In the genomic region with DNA sequence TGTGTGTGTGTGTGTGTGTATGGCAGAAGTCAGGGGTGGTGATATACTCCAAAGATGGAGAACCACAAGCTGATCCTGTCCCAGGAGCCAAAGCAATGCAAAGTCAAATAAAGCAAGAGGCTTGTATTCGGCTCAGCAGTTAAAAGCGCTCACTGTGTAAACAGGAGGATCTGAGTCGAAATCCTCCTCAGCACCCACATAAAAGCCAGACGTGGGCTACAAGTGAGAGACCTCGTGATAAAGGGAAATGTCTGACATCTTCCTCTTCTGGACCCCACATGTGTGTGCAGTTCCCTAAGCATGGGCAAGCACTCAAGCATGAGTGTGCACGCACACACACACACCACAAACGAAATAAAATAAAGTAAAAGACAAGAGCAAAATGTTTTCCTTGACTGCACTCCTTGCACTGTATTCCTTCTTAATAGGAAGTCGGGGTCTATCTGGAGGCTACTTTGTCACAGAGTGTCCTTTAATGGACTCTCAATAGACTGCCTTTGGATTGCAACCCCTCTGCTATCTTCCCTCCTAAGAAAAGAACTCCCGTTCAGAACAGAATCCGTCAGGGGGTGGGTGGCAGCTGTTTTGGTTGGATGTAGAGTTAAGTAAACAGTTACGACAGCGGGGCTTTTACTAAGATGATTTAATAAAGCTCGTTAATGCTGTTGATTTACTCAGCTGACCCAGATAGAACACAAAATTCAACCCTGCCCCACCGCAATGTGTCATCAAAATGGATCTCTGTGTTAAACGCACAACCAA, we compare ENCODE assay signal across 14 mouse cellular contexts. TPM values are rescaled to one million over a fixed set of nuclear protein-coding genes. Genes with fewer than 3 reads are reported as not detected.
DNase-seq lines count a peak whose midpoint lies in the region; ATAC-seq and TF ChIP-seq lines count a peak whose summit lies in the region.
"Had no signal": no experiment of that assay in that cellular context is flagged by ENCODE, and none has a peak within 500 bp of the region (broad histone marks: within the 10 kb centered on the region; RNA-seq: fewer than 3 reads in every experiment).

No protein-coding gene starts in this region.

- peaks cover 5% of the 10 kb centered on the region for H3K4me1 ChIP-seq in lung, embryonic 15.5 days
- H3K4me1 ChIP-seq in kidney, postnatal 0 days (replicated peaks; ENCODE audit: insufficient read depth, low read length), result no peaks in the 10 kb centered on the region
- no peaks in the 10 kb centered on the region for H3K4me1 ChIP-seq in liver, embryonic 12.5 days
- peaks cover 10% of the 10 kb centered on the region for H3K4me1 ChIP-seq in stomach, embryonic 16.5 days (ENCODE audit: control insufficient read depth, insufficient read depth, low read length)
- H3K4me1 ChIP-seq: forebrain, embryonic 10.5 days; midbrain, embryonic 12.5 days had no signal

- no peak for TF ChIP-seq CTCF in kidney, postnatal 0 days (IDR thresholded peaks at IDR 0.05; ENCODE audit: low read depth)

- 24% methylated on average over 15 of the region's 15 CpGs for WGBS in lung, embryonic 15.5 days
- WGBS in kidney, postnatal 0 days, result 44% methylated on average over 15 of the region's 15 CpGs
- WGBS in liver, embryonic 12.5 days (ENCODE audit: insufficient replicate concordance), result 64% methylated on average over 15 of the region's 15 CpGs
- WGBS in stomach, embryonic 16.5 days, result 19% methylated on average over 15 of the region's 15 CpGs

- no peak for DNase-seq in lung, postnatal 25 days (ENCODE audit: low spot score)
- DNase-seq in kidney, postnatal 0 days (ENCODE audit: low spot score), result peak; percentile 79
- DNase-seq in thymus, adult 18-20 months, result no peak
- no peak for DNase-seq in adrenal gland, postnatal 36 days
- DNase-seq: heart, adult 18-20 months; lung, postnatal 10 days; right cerebral cortex, postnatal 4 days had no signal

- H3K27ac ChIP-seq in lung, embryonic 15.5 days, result no peak overlapping the region
- H3K27ac ChIP-seq in kidney, postnatal 0 days, result no peak overlapping the region
- H3K27ac ChIP-seq in liver, embryonic 12.5 days, result no peak overlapping the region
- H3K27ac ChIP-seq in stomach, embryonic 16.5 days (ENCODE audit: low read length), result peak overlapping the region; percentile 83
- H3K27ac ChIP-seq: embryonic facial prominence, embryonic 13.5 days; forebrain, embryonic 10.5 days; midbrain, embryonic 12.5 days had no signal

- no peak overlapping the region for H3K9ac ChIP-seq in lung, embryonic 15.5 days
- H3K9ac ChIP-seq in kidney, postnatal 0 days (ENCODE audit: low read depth, low read length), result no peak overlapping the region
- no peak overlapping the region for H3K9ac ChIP-seq in liver, embryonic 12.5 days
- peak overlapping the region; percentile 21; the same call in 1 of the 2 replicates for H3K9ac ChIP-seq in stomach, embryonic 16.5 days (ENCODE audit: low read length)
- H3K9ac ChIP-seq: embryonic facial prominence, embryonic 13.5 days; midbrain, embryonic 12.5 days had no signal

- H3K27me3 ChIP-seq in lung, embryonic 15.5 days, result no peaks in the 10 kb centered on the region
- no peaks in the 10 kb centered on the region for H3K27me3 ChIP-seq in kidney, postnatal 0 days (ENCODE audit: insufficient read depth, low read length)
- no peaks in the 10 kb centered on the region for H3K27me3 ChIP-seq in liver, embryonic 12.5 days (replicated peaks)
- H3K27me3 ChIP-seq in stomach, embryonic 16.5 days (ENCODE audit: control insufficient read depth, insufficient read depth, low read length), result no peaks in the 10 kb centered on the region
- H3K27me3 ChIP-seq: embryonic facial prominence, embryonic 13.5 days; midbrain, embryonic 12.5 days had no signal

- H3K36me3 ChIP-seq in lung, embryonic 15.5 days, result no peaks in the 10 kb centered on the region
- no peaks in the 10 kb centered on the region for H3K36me3 ChIP-seq in kidney, postnatal 0 days (ENCODE audit: insufficient read depth, low read length)
- H3K36me3 ChIP-seq in liver, embryonic 12.5 days, result no peaks in the 10 kb centered on the region
- no peaks in the 10 kb centered on the region for H3K36me3 ChIP-seq in stomach, embryonic 16.5 days (ENCODE audit: control insufficient read depth, insufficient read depth, low read length)
- H3K36me3 ChIP-seq: embryonic facial prominence, embryonic 13.5 days; forebrain, embryonic 10.5 days; midbrain, embryonic 12.5 days had no signal

- no peaks in the 10 kb centered on the region for H3K9me3 ChIP-seq in lung, embryonic 15.5 days
- H3K9me3 ChIP-seq in kidney, postnatal 0 days (replicated peaks; ENCODE audit: low read length), result no peaks in the 10 kb centered on the region
- 0 out of 2 replicates have a peak, but pooled peaks cover 5% of the 10 kb centered on the region for H3K9me3 ChIP-seq in liver, embryonic 12.5 days (replicated peaks)
- H3K9me3 ChIP-seq in stomach, embryonic 16.5 days (replicated peaks; ENCODE audit: control insufficient read depth, low read length), result no peaks in the 10 kb centered on the region
- H3K9me3 ChIP-seq: embryonic facial prominence, embryonic 13.5 days; forebrain, embryonic 10.5 days had no signal

- peak; percentile 31; the same call in 1 of the 2 replicates for ATAC-seq in lung, embryonic 15.5 days (ENCODE audit: borderline replicate concordance, extremely low read depth, low FRiP score, low TSS enrichment)
- ATAC-seq in kidney, postnatal 0 days (replicated peaks; ENCODE audit: low FRiP score, low read depth), result no peak; the same call in 1 of the 2 replicates
- ATAC-seq in liver, embryonic 12.5 days, result no peak
- ATAC-seq in stomach, embryonic 16.5 days (ENCODE audit: insufficient read depth, low FRiP score), result peak; percentile 76
- ATAC-seq: activated CD4-positive, CD25-positive, alpha-beta regulatory T cell, adult 4 months had no signal

- H3K4me3 ChIP-seq in lung, embryonic 15.5 days, result no peak overlapping the region
- no peak overlapping the region for H3K4me3 ChIP-seq in kidney, postnatal 0 days (replicated peaks; ENCODE audit: low read depth, low read length)
- H3K4me3 ChIP-seq in liver, embryonic 12.5 days, result no peak overlapping the region
- H3K4me3 ChIP-seq in stomach, embryonic 16.5 days (replicated peaks; ENCODE audit: low read length), result no peak overlapping the region
- H3K4me3 ChIP-seq: embryonic facial prominence, embryonic 13.5 days; forebrain, embryonic 10.5 days; midbrain, embryonic 12.5 days had no signal

- no peak overlapping the region for H3K4me2 ChIP-seq in lung, embryonic 15.5 days
- H3K4me2 ChIP-seq in kidney, postnatal 0 days (ENCODE audit: low read length), result no peak overlapping the region
- H3K4me2 ChIP-seq in liver, embryonic 12.5 days, result peak overlapping the region; percentile 12; the same call in 1 of the 2 replicates
- peak overlapping the region; percentile 37 for H3K4me2 ChIP-seq in stomach, embryonic 16.5 days (ENCODE audit: low read depth, low read length)
- H3K4me2 ChIP-seq: embryonic facial prominence, embryonic 13.5 days; midbrain, embryonic 12.5 days had no signal

RNA-seq across cellular contexts. Expression of a gene that starts 18.7 kb away (rescaled TPM):
- polyA plus RNA-seq in lung, embryonic 15.5 days (2015; fragmentation: Nextera tagmentation; extraction: Ambion mirVana), result 130 and 141 TPM in 2 replicates
- polyA plus RNA-seq in kidney, postnatal 0 days (2015; fragmentation: Nextera tagmentation; extraction: Ambion mirVana), result 119 and 122 TPM in 2 replicates
- 19.3 and 20.2 TPM in 2 replicates for polyA plus RNA-seq in liver, embryonic 12.5 days (2016; fragmentation: Nextera tagmentation; extraction: Ambion mirVana)
- polyA plus RNA-seq in stomach, embryonic 16.5 days (2015; fragmentation: Nextera tagmentation; extraction: Ambion mirVana), result 131 and 136 TPM in 2 replicates
- 100 to 1,000 TPM; 216 to 226 TPM for total RNA-seq in adrenal gland, postnatal 36 days (2021)

Comparison
In these comparisons a context has a peak if more than half of its experiments do, and no peak if none do; other contexts are left out.
1. ATAC-seq: peak in lung, embryonic 15.5 days (single experiment) and stomach, embryonic 16.5 days (single experiment); none in kidney, postnatal 0 days (single experiment) and liver, embryonic 12.5 days (single experiment).
2. H3K4me2 ChIP-seq: peak in liver, embryonic 12.5 days (single experiment) and stomach, embryonic 16.5 days (single experiment); none in lung, embryonic 15.5 days (single experiment) and kidney, postnatal 0 days (single experiment).